Mouse (Mus musculus): Measurements from ENCODE around the gene Prlr. TPM values are rescaled to one million over a fixed set of nuclear protein-coding genes. Genes with fewer than 3 reads are reported as not detected.
A peak's percentile ranks its signal among the peaks of the same experiment; 100 is the strongest.

Gene Prlr
- polyA plus RNA-seq, 1 experiment from 2014 or later: 2.7 TPM

DNA sequence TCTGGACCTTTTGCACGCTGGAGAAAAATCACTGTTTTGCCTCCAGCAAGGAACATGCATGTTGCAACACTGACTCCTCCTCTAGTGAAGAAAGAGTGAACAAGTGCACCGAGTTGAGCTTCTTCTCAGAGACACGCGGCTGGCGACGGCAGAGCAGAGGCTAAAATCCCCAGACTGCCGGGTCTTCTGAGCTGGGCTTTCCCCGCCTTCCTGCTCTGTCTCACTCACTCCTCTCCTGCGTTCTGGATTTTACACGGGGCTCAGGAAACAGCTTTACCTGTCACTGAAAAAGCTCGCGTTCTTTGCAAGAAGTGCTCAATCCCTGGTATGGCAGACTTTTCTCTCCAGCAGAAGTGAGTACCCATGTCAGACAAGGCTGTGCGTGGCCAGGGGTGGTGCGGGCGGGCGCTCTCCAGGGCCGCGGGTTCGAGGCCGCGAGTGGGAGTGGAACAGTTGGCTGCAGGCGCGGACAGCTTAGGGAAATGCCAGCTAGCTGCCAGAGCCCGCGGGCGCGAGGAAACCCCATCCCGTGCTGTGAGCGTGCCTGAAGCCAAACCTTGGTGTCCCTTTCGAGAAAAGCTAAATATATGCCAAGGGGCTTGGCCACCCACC lies 587 bp downstream of the Prlr start:
- 1% methylated on average over 30 of the region's 30 CpGs for WGBS
- Histone ChIP-seq H3K36me3 (ENCODE audit: control insufficient read depth, insufficient read depth, low read length) (no peaks in the 10 kb centered on the region), H3K4me2 (ENCODE audit: low read length) (peak overlapping the region; percentile 86), H3K4me3 (ENCODE audit: control insufficient read depth in 1 of 2, insufficient read depth in 1 of 2, low read depth in 1 of 2, low read length in 2 of 2) (peak overlapping the region; percentile 47 to 51), H3K9ac (ENCODE audit: low read length) (peak overlapping the region; percentile 62), H3K27me3 (ENCODE audit: control insufficient read depth, insufficient read depth, low read length) (peaks cover 3% of the 10 kb centered on the region; the same call in 1 of the 2 replicates), H3K9me3 (ENCODE audit: control insufficient read depth, low read length) (no peaks in the 10 kb centered on the region), H3K4me1 (ENCODE audit: control insufficient read depth in 2 of 2, insufficient read depth in 2 of 2, low read length in 2 of 2) (peaks cover 0 to 5% of the 10 kb centered on the region in 2 experiments; a peak in 1 of 4 replicates), H3K27ac (replicated peaks in 1 of 2; ENCODE audit: control insufficient read depth in 1 of 2, insufficient read depth in 1 of 2, low read depth in 2 of 2, low read length in 2 of 2) (no peak overlapping the region)
- ATAC-seq (ENCODE audit: insufficient number of reproducible peaks, insufficient read depth, low FRiP score, low read depth): no peak; the same call in 1 of the 2 replicates

DNA sequence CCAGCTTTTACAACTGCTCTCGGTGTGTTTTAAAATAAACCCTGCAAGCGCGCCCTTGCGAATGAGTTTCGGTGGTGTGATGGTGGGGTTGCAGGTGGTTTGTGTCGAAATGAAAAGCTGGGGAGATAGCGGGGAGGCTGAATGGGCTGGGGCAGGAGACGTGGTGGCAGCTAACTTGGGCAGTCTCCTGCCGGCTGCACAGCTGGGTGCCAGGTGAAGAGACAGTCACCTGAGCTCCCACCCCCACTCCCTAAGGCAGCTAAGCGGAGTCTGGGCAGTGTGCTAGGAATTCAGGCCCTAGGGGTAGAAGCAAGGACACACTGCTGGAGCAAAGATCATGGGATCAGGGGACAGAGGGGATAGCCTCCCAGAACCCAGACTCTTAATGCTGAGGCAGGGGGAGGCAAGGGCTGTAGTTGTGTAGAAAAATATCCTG lies 1.1 kb downstream of the Prlr start:
- Histone ChIP-seq H3K27me3 (ENCODE audit: control insufficient read depth, insufficient read depth, low read length) (peaks cover 3% of the 10 kb centered on the region; the same call in 1 of the 2 replicates), H3K4me3 (ENCODE audit: control insufficient read depth in 1 of 2, insufficient read depth in 1 of 2, low read depth in 1 of 2, low read length in 2 of 2) (peak overlapping the region; percentile 47 to 51), H3K9ac (ENCODE audit: low read length) (peak overlapping the region; percentile 62), H3K4me1 (ENCODE audit: control insufficient read depth in 2 of 2, insufficient read depth in 2 of 2, low read length in 2 of 2) (peaks cover 0 to 5% of the 10 kb centered on the region in 2 experiments; a peak in 1 of 4 replicates), H3K9me3 (ENCODE audit: control insufficient read depth, low read length) (no peaks in the 10 kb centered on the region), H3K36me3 (ENCODE audit: control insufficient read depth, insufficient read depth, low read length) (no peaks in the 10 kb centered on the region), H3K4me2 (ENCODE audit: low read length) (peak overlapping the region; percentile 86), H3K27ac (replicated peaks in 1 of 2; ENCODE audit: control insufficient read depth in 1 of 2, insufficient read depth in 1 of 2, low read depth in 2 of 2, low read length in 2 of 2) (no peak overlapping the region)
- ATAC-seq (ENCODE audit: insufficient number of reproducible peaks, insufficient read depth, low FRiP score, low read depth): no peak
- 5% methylated on average over 10 of the region's 10 CpGs for WGBS

DNA sequence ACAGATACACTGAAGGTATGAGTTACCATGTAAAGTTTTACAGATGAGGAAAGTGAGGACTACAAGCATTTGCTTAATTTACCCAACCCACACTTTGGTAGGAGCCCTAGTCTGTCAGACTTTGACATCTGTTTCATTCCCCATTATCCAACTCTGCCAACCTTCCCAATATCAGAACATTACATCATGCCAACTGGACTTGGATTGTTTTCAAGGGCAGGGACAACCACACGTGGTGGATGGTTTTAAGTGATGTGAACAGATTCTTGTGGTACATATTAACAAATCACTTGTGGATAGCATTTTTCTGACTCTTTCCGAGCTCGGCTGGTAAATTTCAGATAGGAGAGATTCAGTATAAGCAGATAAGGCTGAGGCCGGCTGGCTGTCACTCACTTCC lies 3.7 kb downstream of the Prlr start:
- Histone ChIP-seq H3K27ac (replicated peaks in 1 of 2; ENCODE audit: control insufficient read depth in 1 of 2, insufficient read depth in 1 of 2, low read depth in 2 of 2, low read length in 2 of 2) (no peak overlapping the region), H3K9ac (ENCODE audit: low read length) (no peak overlapping the region), H3K36me3 (ENCODE audit: control insufficient read depth, insufficient read depth, low read length) (no peaks in the 10 kb centered on the region), H3K9me3 (ENCODE audit: control insufficient read depth, low read length) (no peaks in the 10 kb centered on the region), H3K4me2 (ENCODE audit: low read length) (no peak overlapping the region), H3K27me3 (ENCODE audit: control insufficient read depth, insufficient read depth, low read length) (peaks cover 3% of the 10 kb centered on the region; the same call in 1 of the 2 replicates), H3K4me3 (ENCODE audit: control insufficient read depth in 1 of 2, insufficient read depth in 1 of 2, low read depth in 1 of 2, low read length in 2 of 2) (no peak overlapping the region), H3K4me1 (ENCODE audit: control insufficient read depth in 2 of 2, insufficient read depth in 2 of 2, low read length in 2 of 2) (peaks cover 0 to 5% of the 10 kb centered on the region in 2 experiments; a peak in 1 of 4 replicates)
- ATAC-seq (ENCODE audit: insufficient number of reproducible peaks, insufficient read depth, low FRiP score, low read depth): no peak
- WGBS: 59% methylated on average over 4 of the region's 4 CpGs

DNA sequence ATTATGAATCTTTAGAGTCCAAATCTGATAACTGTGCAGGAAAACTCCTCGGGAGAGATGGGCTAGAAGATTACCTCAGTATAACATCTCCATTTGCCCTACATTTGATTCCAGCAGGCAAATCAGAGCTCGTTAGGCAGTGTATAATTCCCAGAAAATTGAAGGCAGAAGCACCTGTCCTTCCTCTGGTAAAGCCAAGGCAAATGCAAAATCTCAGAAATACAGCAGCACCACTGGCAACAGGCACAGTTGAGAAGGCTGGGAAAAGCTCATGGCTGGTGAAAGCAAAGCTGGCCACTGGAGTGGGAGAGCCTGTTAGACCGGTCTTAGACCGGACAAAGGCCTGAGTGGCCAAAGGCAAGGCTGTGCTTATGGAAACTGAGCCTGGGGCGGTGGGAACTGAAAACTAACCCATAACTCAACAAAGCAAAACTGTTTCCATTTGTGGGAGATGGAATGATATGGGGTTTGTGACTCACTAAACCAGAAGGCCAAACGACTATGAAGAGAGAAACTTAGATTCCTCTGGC lies 15.1 kb downstream of the Prlr start:
- H3K4me1 ChIP-seq (ENCODE audit: control insufficient read depth in 2 of 2, insufficient read depth in 2 of 2, low read length in 2 of 2): no peaks in the 10 kb centered on the region
- no peak overlapping the region for H3K4me3 ChIP-seq (ENCODE audit: control insufficient read depth in 1 of 2, insufficient read depth in 1 of 2, low read depth in 1 of 2, low read length in 2 of 2)
- no peak overlapping the region for H3K9ac ChIP-seq (ENCODE audit: low read length)
- no peak overlapping the region for H3K27ac ChIP-seq (replicated peaks in 1 of 2; ENCODE audit: control insufficient read depth in 1 of 2, insufficient read depth in 1 of 2, low read depth in 2 of 2, low read length in 2 of 2)
- H3K9me3 ChIP-seq (ENCODE audit: control insufficient read depth, low read length): no peaks in the 10 kb centered on the region
- no peak overlapping the region for H3K4me2 ChIP-seq (ENCODE audit: low read length)
- no peaks in the 10 kb centered on the region for H3K36me3 ChIP-seq (ENCODE audit: control insufficient read depth, insufficient read depth, low read length)
- H3K27me3 ChIP-seq (ENCODE audit: control insufficient read depth, insufficient read depth, low read length): no peaks in the 10 kb centered on the region
- ATAC-seq (ENCODE audit: insufficient number of reproducible peaks, insufficient read depth, low FRiP score, low read depth): no peak
- WGBS: 67% methylated on average over 6 of the region's 6 CpGs

GRCm38 (mm10) chr15:10200991-10201390 lies 24.0 kb downstream of the Prlr start:
- 75% methylated on average over 5 of the region's 5 CpGs for WGBS
- Histone ChIP-seq H3K9me3 (ENCODE audit: control insufficient read depth, low read length) (no peaks in the 10 kb centered on the region), H3K4me2 (ENCODE audit: low read length) (no peak overlapping the region), H3K36me3 (ENCODE audit: control insufficient read depth, insufficient read depth, low read length) (no peaks in the 10 kb centered on the region), H3K27me3 (ENCODE audit: control insufficient read depth, insufficient read depth, low read length) (no peaks in the 10 kb centered on the region), H3K4me3 (ENCODE audit: control insufficient read depth in 1 of 2, insufficient read depth in 1 of 2, low read depth in 1 of 2, low read length in 2 of 2) (no peak overlapping the region), H3K27ac (replicated peaks in 1 of 2; ENCODE audit: control insufficient read depth in 1 of 2, insufficient read depth in 1 of 2, low read depth in 2 of 2, low read length in 2 of 2) (no peak overlapping the region), H3K4me1 (ENCODE audit: control insufficient read depth in 2 of 2, insufficient read depth in 2 of 2, low read length in 2 of 2) (no peaks in the 10 kb centered on the region), H3K9ac (ENCODE audit: low read length) (no peak overlapping the region)
- ATAC-seq (ENCODE audit: insufficient number of reproducible peaks, insufficient read depth, low FRiP score, low read depth): no peak

DNA sequence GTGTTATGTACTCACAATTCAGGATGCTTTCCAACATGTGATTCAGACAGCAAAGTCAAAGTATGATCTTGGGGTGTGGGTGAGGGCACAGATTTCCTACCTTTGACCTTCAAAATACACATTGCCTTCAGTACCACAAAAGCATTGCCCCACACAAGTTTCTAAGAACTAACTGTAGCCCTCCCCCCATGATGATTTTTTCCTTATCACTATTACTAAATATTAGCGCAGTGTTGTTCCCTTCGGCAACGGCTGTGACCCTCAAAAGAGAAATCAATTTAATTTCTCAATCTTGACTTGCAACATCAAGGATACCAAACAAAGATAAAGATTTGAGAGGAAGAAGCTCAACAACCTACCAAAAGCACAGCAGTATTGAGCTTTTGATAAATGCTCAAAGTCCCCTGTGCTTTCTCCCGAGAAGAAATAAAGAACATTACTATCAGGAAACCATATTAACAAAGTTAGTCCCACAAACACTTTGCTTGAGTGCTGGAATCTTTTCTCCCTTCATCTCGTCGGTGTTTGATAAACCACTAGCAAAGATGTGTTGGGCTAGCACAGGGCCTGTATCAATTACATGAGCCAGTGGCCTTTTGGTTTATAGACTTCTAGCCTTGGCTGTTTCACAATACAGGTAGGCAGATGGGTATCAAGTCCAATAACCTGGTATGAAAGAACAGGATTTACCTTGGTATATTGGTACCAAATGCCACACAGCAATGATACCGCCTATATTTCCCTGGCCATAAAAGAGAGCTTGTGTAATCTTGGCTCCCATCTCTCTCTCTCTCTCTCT lies 25.7 kb downstream of the Prlr start:
- Histone ChIP-seq H3K27ac (replicated peaks in 1 of 2; ENCODE audit: control insufficient read depth in 1 of 2, insufficient read depth in 1 of 2, low read depth in 2 of 2, low read length in 2 of 2) (no peak overlapping the region), H3K27me3 (ENCODE audit: control insufficient read depth, insufficient read depth, low read length) (no peaks in the 10 kb centered on the region), H3K4me3 (ENCODE audit: control insufficient read depth in 1 of 2, insufficient read depth in 1 of 2, low read depth in 1 of 2, low read length in 2 of 2) (no peak overlapping the region), H3K9ac (ENCODE audit: low read length) (no peak overlapping the region), H3K4me2 (ENCODE audit: low read length) (no peak overlapping the region), H3K4me1 (ENCODE audit: control insufficient read depth in 2 of 2, insufficient read depth in 2 of 2, low read length in 2 of 2) (no peaks in the 10 kb centered on the region), H3K36me3 (ENCODE audit: control insufficient read depth, insufficient read depth, low read length) (no peaks in the 10 kb centered on the region), H3K9me3 (ENCODE audit: control insufficient read depth, low read length) (no peaks in the 10 kb centered on the region)
- ATAC-seq (ENCODE audit: insufficient number of reproducible peaks, insufficient read depth, low FRiP score, low read depth): no peak
- 92% methylated on average over 7 of the region's 7 CpGs for WGBS

GRCm38 (mm10) chr15:10210261-10210770 lies 33.3 kb downstream of the Prlr start:
- Histone ChIP-seq H3K9me3 (ENCODE audit: control insufficient read depth, low read length) (no peaks in the 10 kb centered on the region), H3K27ac (replicated peaks in 1 of 2; ENCODE audit: control insufficient read depth in 1 of 2, insufficient read depth in 1 of 2, low read depth in 2 of 2, low read length in 2 of 2) (no peak overlapping the region), H3K4me1 (ENCODE audit: control insufficient read depth in 2 of 2, insufficient read depth in 2 of 2, low read length in 2 of 2) (no peaks in the 10 kb centered on the region; a peak in 1 of 4 replicates), H3K36me3 (ENCODE audit: control insufficient read depth, insufficient read depth, low read length) (no peaks in the 10 kb centered on the region), H3K4me2 (ENCODE audit: low read length) (no peak overlapping the region), H3K9ac (ENCODE audit: low read length) (no peak overlapping the region), H3K27me3 (ENCODE audit: control insufficient read depth, insufficient read depth, low read length) (no peaks in the 10 kb centered on the region), H3K4me3 (ENCODE audit: control insufficient read depth in 1 of 2, insufficient read depth in 1 of 2, low read depth in 1 of 2, low read length in 2 of 2) (no peak overlapping the region)
- no peak for ATAC-seq (ENCODE audit: insufficient number of reproducible peaks, insufficient read depth, low FRiP score, low read depth)
- WGBS: 26% methylated on average over 4 of the region's 4 CpGs
